Mouse (Mus musculus) pancreas, adult 10 weeks (tissue): ENCODE results near the gene Sept8. TPM values are rescaled to one million over a fixed set of nuclear protein-coding genes. Genes with fewer than 3 reads are reported as not detected.

Experiments used
- polyA plus RNA-seq: library from polyadenylated mRNA; stranded (reverse); fragments of 350-450 nt; fragmentation: Illumina TruSeq; extraction: RNeasy Lipid Tissue Mini Kit (QIAGEN cat#74804); gene quantifications from one replicate; pipeline ENCODE4 v1.2.3, GENCODE M21; 2015; ENCODE audit warnings: low read depth, low replicate concordance; ENCODE audit not compliant: insufficient read depth

The Sept8 gene
- polyA plus RNA-seq = 14.3 TPM

DNA sequence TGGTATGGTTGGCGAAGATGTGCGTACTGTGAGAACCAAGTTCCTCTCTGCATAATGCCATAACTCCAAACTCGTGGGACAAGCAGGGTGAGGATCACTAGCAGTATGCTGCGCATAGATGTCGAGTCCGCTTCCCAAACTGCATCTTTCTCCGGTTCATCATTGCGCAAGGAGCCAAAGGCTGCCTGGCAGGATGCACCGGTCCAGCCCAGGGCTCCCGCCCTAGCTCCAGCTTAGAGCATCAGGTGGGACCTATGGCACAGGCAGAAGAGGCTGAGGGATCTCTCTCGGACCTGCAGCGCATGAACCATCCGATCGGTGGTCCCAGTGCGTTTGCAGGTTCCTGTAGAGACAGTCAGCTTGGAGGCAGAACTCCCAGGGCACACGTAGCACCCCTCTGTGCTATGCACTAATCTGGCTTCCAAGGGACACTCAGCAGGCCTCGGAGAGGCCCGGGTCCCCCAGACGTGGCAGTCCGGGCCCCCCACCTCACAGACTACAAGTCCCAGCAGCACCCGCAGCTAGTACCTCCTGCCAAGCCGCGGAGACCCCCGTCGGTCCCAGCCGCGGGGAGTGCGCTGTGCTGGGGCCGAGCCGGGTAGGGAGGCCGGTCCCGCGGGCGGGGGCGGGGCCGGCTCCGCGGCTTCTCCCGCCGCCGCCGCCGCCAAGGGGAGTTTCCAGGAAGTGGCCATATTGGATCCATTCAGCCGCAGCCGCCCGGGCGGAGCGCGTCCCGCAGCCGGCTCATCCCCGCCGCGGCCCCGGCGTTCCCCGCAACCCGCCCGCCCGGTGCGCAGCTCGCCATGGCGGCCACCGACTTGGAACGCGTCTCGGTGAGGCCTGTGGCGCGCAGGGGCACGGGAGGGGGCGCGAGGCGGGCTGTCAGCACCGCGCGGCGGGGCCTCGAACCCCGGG, at the start of gene Sept8:
Gene Sept8 (plus strand): TSS at position 51 of the 915 bp plus-strand sequence.

DNA sequence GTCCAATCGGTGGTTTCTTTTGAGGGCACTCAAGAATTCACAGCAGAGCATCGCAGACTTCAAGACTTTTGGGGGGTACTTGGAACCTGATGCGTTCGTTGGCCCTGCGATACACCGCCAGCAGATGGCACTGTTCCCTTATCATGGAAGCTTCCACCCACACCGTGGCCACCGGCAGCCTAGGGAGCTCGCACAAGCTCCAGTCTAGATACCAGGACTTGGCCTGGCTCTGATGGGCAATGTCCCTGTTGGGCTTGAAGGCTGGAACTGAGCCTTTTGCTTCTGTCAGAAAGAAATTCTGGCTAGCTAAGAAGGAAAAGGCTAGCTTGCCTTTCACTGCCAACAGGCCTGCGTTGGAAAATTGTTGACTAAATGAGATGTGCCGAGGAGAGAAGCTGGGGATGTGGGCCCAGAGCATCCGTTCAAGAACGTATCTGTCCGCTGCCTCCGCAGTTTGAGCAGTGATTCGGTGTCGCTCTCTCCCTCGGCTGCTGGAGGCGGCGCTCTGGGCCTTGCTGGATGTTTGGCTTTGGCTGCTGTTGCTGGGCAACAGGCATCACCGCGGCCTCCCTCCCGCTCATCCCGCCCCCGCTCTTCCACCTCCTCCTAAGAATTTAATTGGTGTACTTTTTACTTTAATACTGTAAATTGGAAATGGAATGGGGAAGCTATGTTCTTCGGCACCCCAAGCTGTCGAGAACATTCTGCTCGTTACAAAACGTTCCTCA, 48.9 kb upstream of the Sept8 start, which contains the start of gene Gm9837:
Gene Gm9837 (minus strand): TSS at position 512 of the 728 bp plus-strand sequence.

DNA sequence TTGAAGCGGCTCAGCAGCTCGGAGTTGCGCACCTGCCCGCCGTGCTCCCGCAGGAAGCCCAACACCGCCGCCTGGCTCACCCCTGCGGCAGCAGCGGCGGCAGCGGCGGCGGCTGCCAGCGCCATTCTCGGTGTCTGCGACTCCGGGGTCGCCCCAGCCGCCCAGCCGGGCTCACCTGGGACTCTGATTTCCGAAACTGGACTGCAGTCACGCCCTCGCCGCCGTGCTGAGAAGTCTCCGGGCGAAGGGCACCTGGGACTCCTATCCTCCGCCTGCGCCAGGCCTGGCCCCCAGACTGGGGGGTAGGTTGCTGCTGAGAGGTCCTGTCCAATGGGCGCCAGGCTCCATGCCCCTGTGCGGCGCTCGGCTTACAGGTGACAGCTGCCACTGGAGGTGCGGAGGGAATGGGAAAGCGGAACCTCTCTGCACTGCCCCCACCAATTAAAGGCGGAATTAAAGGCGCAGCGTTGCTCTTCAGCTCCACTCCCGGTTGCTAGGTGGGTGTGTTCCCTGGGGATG, 39.2 kb upstream of the Sept8 start, which contains the start of the genes Gm9945 and Sowaha:
Gene Gm9945 (plus strand): TSS at position 384 of the 519 bp plus-strand sequence.
Gene Sowaha (minus strand): TSS at position 492 of the 519 bp plus-strand sequence.

DNA sequence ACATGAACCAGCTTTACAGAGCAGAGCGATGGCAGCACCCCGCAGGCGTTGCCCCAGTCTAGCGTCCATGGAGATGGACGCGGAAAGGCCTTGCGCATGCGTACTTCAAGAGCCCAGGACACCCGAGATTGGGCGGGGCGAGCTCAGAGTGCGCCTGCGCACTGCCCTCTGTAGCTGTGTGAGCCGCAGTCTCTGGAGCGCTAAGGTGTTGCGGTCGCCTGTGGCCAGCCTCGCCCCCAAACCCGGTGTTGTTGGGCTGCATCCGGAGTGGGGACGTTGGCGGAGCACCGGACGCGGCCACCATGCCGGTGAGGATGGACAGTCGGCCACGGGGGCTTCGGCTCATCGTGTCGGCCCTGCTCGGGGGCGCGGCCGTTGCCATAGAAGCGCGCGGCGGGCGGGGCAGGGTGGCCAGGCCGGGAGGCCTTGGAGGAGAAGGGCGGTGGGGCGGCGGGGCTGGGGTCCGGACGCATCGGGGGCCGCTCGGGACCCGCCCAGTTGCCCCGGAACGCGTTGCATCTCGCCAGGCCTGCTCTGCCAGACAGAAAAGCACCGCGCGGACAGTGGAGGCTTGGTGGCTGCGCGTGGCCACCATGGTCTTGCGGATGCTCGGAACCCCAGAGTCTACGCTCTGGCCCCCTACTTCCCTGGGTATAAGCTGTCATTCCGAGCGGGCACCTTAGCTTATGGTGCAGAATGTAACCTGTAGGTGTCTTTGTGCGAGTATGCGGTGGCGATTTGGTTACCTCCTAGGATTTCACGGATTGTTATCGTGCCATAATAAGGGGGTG, 48.4 kb downstream of the Sept8 start, which contains the start of gene Kif3a:
Gene Kif3a (plus strand): TSS at position 156 of the 791 bp plus-strand sequence.

Other genes starting within 250 kb of the Sept8 start
- 17.9 TPM for gene Hspa4, start 218.8 kb upstream of the Sept8 start, polyA plus RNA-seq
- 2.5 TPM for gene Zcchc10, start 194.6 kb upstream of the Sept8 start, polyA plus RNA-seq
- gene Aff4, start 168.4 kb upstream of the Sept8 start, polyA plus RNA-seq = 8.0 TPM
- not detected for gene Leap2, start 96.1 kb upstream of the Sept8 start, polyA plus RNA-seq
- 207 TPM for gene Uqcrq, start 88.4 kb upstream of the Sept8 start, polyA plus RNA-seq
- not detected for gene Gdf9, start 88.2 kb upstream of the Sept8 start, polyA plus RNA-seq
- not detected for gene Gm10447, start 62.1 kb upstream of the Sept8 start, polyA plus RNA-seq
- gene Shroom1, start 62.1 kb upstream of the Sept8 start, polyA plus RNA-seq = 3.4 TPM
- not detected for gene Gm9837, start 48.8 kb upstream of the Sept8 start, polyA plus RNA-seq
- not detected for gene Gm9945, start 39.1 kb upstream of the Sept8 start, polyA plus RNA-seq
- gene Sowaha, start 39.0 kb upstream of the Sept8 start, polyA plus RNA-seq = 0.20 TPM
- gene Kif3a, start 48.1 kb downstream of the Sept8 start, polyA plus RNA-seq = 4.1 TPM
- gene Il4, start 99.4 kb downstream of the Sept8 start, polyA plus RNA-seq = not detected
- gene Il13, start 115.4 kb downstream of the Sept8 start, polyA plus RNA-seq = not detected
- 3.0 TPM for gene Rad50, start 188.1 kb downstream of the Sept8 start, polyA plus RNA-seq
- not detected for gene Il5, start 201.5 kb downstream of the Sept8 start, polyA plus RNA-seq